Mouse (Mus musculus) embryo, embryonic 10.5 days (tissue): ENCODE measurements around the gene Naa80.

ENCODE experiments used
- DNase-seq: peaks from one replicate; pipeline ENCODE4 v3.0.0-alpha.2; 2015; ENCODE audit warnings: low spot score

Gene Naa80

GRCm38 (mm10) chr9:107578587-107578986, at the start of gene Naa80:
Gene Naa80 (plus strand): TSS chr9:107578887.
- DNase-seq, result no peak

- DNase-seq, result peak; percentile 98
Observed at GRCm38 (mm10) chr9:107533791-107534407, 44.8 kb upstream of the Naa80 start, which contains the start of gene Tmem115. Gene Tmem115 (plus strand): TSS chr9:107533945.

- DNase-seq, result peak; percentile 46
Observed at GRCm38 (mm10) chr9:107534408-107535202, 44.1 kb upstream of the Naa80 start.

- no peak for DNase-seq
Observed at GRCm38 (mm10) chr9:107538231-107538630, 40.5 kb upstream of the Naa80 start.

- no peak for DNase-seq
Observed at GRCm38 (mm10) chr9:107538711-107539110, 40.0 kb upstream of the Naa80 start.

GRCm38 (mm10) chr9:107539940-107540339, 38.7 kb upstream of the Naa80 start:
- DNase-seq, result no peak

- no peak for DNase-seq
Observed at GRCm38 (mm10) chr9:107540420-107540819, 38.3 kb upstream of the Naa80 start.

GRCm38 (mm10) chr9:107541005-107541404, 37.7 kb upstream of the Naa80 start:
- DNase-seq, result no peak

GRCm38 (mm10) chr9:107541474-107542351, 37.0 kb upstream of the Naa80 start, which contains the start of the genes Cyb561d2 and Nprl2:
Gene Cyb561d2 (minus strand): TSS chr9:107542193.
Gene Nprl2 (plus strand): TSS chr9:107542226.
- peak; percentile 96 for DNase-seq

GRCm38 (mm10) chr9:107542352-107542686, 36.4 kb upstream of the Naa80 start:
- DNase-seq, result no peak

- no peak for DNase-seq
Observed at GRCm38 (mm10) chr9:107542721-107543120, 36.0 kb upstream of the Naa80 start.

GRCm38 (mm10) chr9:107543299-107543698, 35.4 kb upstream of the Naa80 start:
- DNase-seq, result no peak

GRCm38 (mm10) chr9:107544196-107544700, 34.4 kb upstream of the Naa80 start:
- DNase-seq, result no peak

- no peak for DNase-seq
Observed at GRCm38 (mm10) chr9:107544729-107545128, 34.0 kb upstream of the Naa80 start.

GRCm38 (mm10) chr9:107545199-107545598, 33.5 kb upstream of the Naa80 start:
- DNase-seq, result no peak

GRCm38 (mm10) chr9:107545602-107546001, 33.1 kb upstream of the Naa80 start:
- DNase-seq, result peak; percentile 86

- DNase-seq, result peak; percentile 98
Observed at GRCm38 (mm10) chr9:107547026-107547425, 31.7 kb upstream of the Naa80 start, which contains the start of gene Zmynd10. Gene Zmynd10 (plus strand): TSS chr9:107547298.

GRCm38 (mm10) chr9:107547957-107548356, 30.7 kb upstream of the Naa80 start:
- no peak for DNase-seq

- no peak for DNase-seq
Observed at GRCm38 (mm10) chr9:107548820-107549219, 29.9 kb upstream of the Naa80 start.

GRCm38 (mm10) chr9:107549297-107550074, 29.2 kb upstream of the Naa80 start:
- DNase-seq, result no peak

- DNase-seq, result no peak
Observed at GRCm38 (mm10) chr9:107550491-107551116, 28.1 kb upstream of the Naa80 start.
